ENCODE assay signal across 26 mouse cellular contexts in the genomic region with DNA sequence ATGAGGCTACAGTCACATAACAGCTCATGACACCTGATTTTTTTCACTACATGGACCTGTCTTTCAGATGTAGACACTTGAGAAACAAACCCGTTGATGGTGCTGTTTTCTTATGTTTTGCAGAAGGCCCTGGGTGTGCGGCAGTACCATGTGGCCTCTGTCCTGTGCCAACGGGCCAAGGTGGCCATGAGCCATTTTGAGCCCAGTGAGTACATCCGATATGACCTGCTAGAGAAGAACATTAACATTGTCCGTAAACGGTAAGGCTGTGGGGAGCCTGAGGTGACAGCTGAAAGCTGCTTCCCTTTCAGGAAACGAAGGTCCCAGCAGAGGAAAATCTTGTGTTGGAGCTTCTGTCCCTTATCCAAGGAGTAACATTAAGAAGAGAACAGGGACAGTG. TPM values are rescaled to one million over a fixed set of nuclear protein-coding genes. Genes with fewer than 3 reads are reported as not detected.
DNase-seq lines count a peak whose midpoint lies in the region; ATAC-seq and TF ChIP-seq lines count a peak whose summit lies in the region.
"Had no signal": no experiment of that assay in that cellular context is flagged by ENCODE, and none has a peak within 500 bp of the region (broad histone marks: within the 10 kb centered on the region; RNA-seq: fewer than 3 reads in every experiment).

No protein-coding gene starts in this region.

- H3K9ac ChIP-seq in liver, embryonic 12.5 days: no peak overlapping the region
- no peak overlapping the region for H3K9ac ChIP-seq in forebrain, embryonic 12.5 days
- H3K9ac ChIP-seq: embryonic facial prominence, embryonic 12.5 days; kidney, embryonic 15.5 days; limb, embryonic 13.5 days; neural tube, embryonic 15.5 days; stomach, embryonic 15.5 days had no signal

- peak; percentile 78 for DNase-seq in gastrocnemius, adult 18-20 months (ENCODE audit: low spot score)
- no peak for DNase-seq in gastrocnemius, postnatal 4 days (ENCODE audit: low spot score in 2 of 2)
- no peak for DNase-seq in layer of hippocampus, adult 2 months (ENCODE audit: low spot score in 2 of 2)
- no peak for DNase-seq in layer of hippocampus, postnatal 25 days (ENCODE audit: extremely low spot score in 1 of 2, low spot score in 1 of 2)
- peak; percentile 82 for DNase-seq in cerebellum, adult 9-11 months
- no peak for DNase-seq in spleen, adult 12 weeks (ENCODE audit: low spot score)
- DNase-seq: adrenal gland, postnatal 14 days; kidney, postnatal 4 days; lung, adult 2 months; lung, postnatal 36 days; thymus, adult 18-20 months had no signal

- H3K9me3 ChIP-seq in liver, embryonic 12.5 days (replicated peaks): no peaks in the 10 kb centered on the region
- H3K9me3 ChIP-seq in forebrain, embryonic 12.5 days: no peaks in the 10 kb centered on the region
- H3K9me3 ChIP-seq: embryonic facial prominence, embryonic 12.5 days; G1E; kidney, embryonic 15.5 days; limb, embryonic 13.5 days; neural tube, embryonic 15.5 days; stomach, embryonic 15.5 days had no signal

- TF ChIP-seq CTCF in layer of hippocampus, adult 2 months (conservative IDR thresholded peaks at IDR 0.05): no peak

- H3K27me3 ChIP-seq in liver, embryonic 12.5 days (replicated peaks): no peaks in the 10 kb centered on the region
- no peaks in the 10 kb centered on the region for H3K27me3 ChIP-seq in forebrain, embryonic 12.5 days
- H3K27me3 ChIP-seq: embryonic facial prominence, embryonic 12.5 days; kidney, embryonic 15.5 days; limb, embryonic 13.5 days; neural tube, embryonic 15.5 days; stomach, embryonic 15.5 days had no signal

- no peak overlapping the region for H3K4me2 ChIP-seq in liver, embryonic 12.5 days
- H3K4me2 ChIP-seq in forebrain, embryonic 12.5 days: no peak overlapping the region
- H3K4me2 ChIP-seq: embryonic facial prominence, embryonic 12.5 days; kidney, embryonic 15.5 days; limb, embryonic 13.5 days; neural tube, embryonic 15.5 days; stomach, embryonic 15.5 days had no signal

- WGBS in liver, embryonic 12.5 days (ENCODE audit: insufficient replicate concordance): 89% methylated on average over 7 of the region's 7 CpGs
- 94% methylated on average over 7 of the region's 7 CpGs for WGBS in forebrain, embryonic 12.5 days

- peak overlapping the region; percentile 16; the same call in 1 of the 2 replicates for H3K27ac ChIP-seq in layer of hippocampus, adult 2 months
- 0 out of 2 replicates have a peak overlapping the region, but pooled peaks have one; percentile 96 for H3K27ac ChIP-seq in liver, embryonic 12.5 days
- no peak overlapping the region for H3K27ac ChIP-seq in forebrain, embryonic 12.5 days
- H3K27ac ChIP-seq: embryonic facial prominence, embryonic 12.5 days; kidney, embryonic 15.5 days; limb, embryonic 13.5 days; neural tube, embryonic 15.5 days; stomach, embryonic 15.5 days had no signal

- no peak for ATAC-seq in liver, embryonic 12.5 days
- no peak for ATAC-seq in forebrain, embryonic 12.5 days (ENCODE audit: low FRiP score)
- ATAC-seq: activated CD4-positive, CD25-positive, alpha-beta regulatory T cell, adult 4 months; forebrain, embryonic 14.5 days; hindbrain, embryonic 16.5 days; intestine, embryonic 16.5 days; midbrain, embryonic 16.5 days had no signal

- H3K4me1 ChIP-seq in liver, embryonic 12.5 days: peaks cover 42% of the 10 kb centered on the region
- H3K4me1 ChIP-seq in forebrain, embryonic 12.5 days: no peaks in the 10 kb centered on the region
- H3K4me1 ChIP-seq: embryonic facial prominence, embryonic 12.5 days; limb, embryonic 13.5 days; neural tube, embryonic 15.5 days; stomach, embryonic 15.5 days had no signal

- H3K4me3 ChIP-seq in layer of hippocampus, adult 2 months: no peak overlapping the region
- H3K4me3 ChIP-seq in liver, embryonic 12.5 days: no peak overlapping the region
- H3K4me3 ChIP-seq in forebrain, embryonic 12.5 days (replicated peaks): no peak overlapping the region
- H3K4me3 ChIP-seq: embryonic facial prominence, embryonic 12.5 days; erythroblast, embryonic 14.5 days; kidney, embryonic 15.5 days; limb, embryonic 13.5 days; neural tube, embryonic 15.5 days; stomach, embryonic 15.5 days had no signal

- peaks cover 79% of the 10 kb centered on the region for H3K36me3 ChIP-seq in liver, embryonic 12.5 days
- H3K36me3 ChIP-seq in forebrain, embryonic 12.5 days (replicated peaks): peaks cover 59% of the 10 kb centered on the region

RNA-seq across cellular contexts. Expression of gene Aco2, which starts 17.1 kb away (rescaled TPM):
- 1,000 to 10,000 TPM; 1,165 to 1,199 TPM for total RNA-seq in gastrocnemius, adult 18-20 months (2021)
- 100 to 1,000 TPM; 650 to 720 TPM for total RNA-seq in gastrocnemius, postnatal 4 days (2021)
- total RNA-seq in layer of hippocampus, adult 2 months (2021): 100 to 1,000 TPM; 442 to 446 TPM
- total RNA-seq in layer of hippocampus, postnatal 25 days (2021): 100 to 1,000 TPM; 475 to 495 TPM
- 131 and 132 TPM in 2 replicates for polyA plus RNA-seq in liver, embryonic 12.5 days (2016; fragmentation: Nextera tagmentation; extraction: Ambion mirVana)
- polyA plus RNA-seq in forebrain, embryonic 12.5 days (2016; fragmentation: Nextera tagmentation; extraction: Ambion mirVana): 184 and 185 TPM in 2 replicates

RNA-seq across cellular contexts. Expression of gene Phf5a, which starts 17.5 kb away (rescaled TPM):
- 10 to 100 TPM; 35.5 to 35.7 TPM for total RNA-seq in gastrocnemius, adult 18-20 months (2021)
- 10 to 100 TPM; 48.9 to 55.8 TPM for total RNA-seq in gastrocnemius, postnatal 4 days (2021)
- 10 to 100 TPM; 33.0 to 36.8 TPM for total RNA-seq in layer of hippocampus, adult 2 months (2021)
- total RNA-seq in layer of hippocampus, postnatal 25 days (2021): 10 to 100 TPM; 32.6 to 40.0 TPM
- 140 and 145 TPM in 2 replicates for polyA plus RNA-seq in liver, embryonic 12.5 days (2016; fragmentation: Nextera tagmentation; extraction: Ambion mirVana)
- polyA plus RNA-seq in forebrain, embryonic 12.5 days (2016; fragmentation: Nextera tagmentation; extraction: Ambion mirVana): 138 and 140 TPM in 2 replicates

RNA-seq across cellular contexts. Expression of gene Tob2, which starts 30.6 kb away (rescaled TPM):
- 100 to 1,000 TPM in 1 of 2 experiments, 10 to 100 TPM in 1; 89.1 to 174 TPM for total RNA-seq in gastrocnemius, adult 18-20 months (2021)
- total RNA-seq in gastrocnemius, postnatal 4 days (2021): 10 to 100 TPM; 34.5 to 44.1 TPM
- 10 to 100 TPM; 28.6 to 38.4 TPM for total RNA-seq in layer of hippocampus, adult 2 months (2021)
- total RNA-seq in layer of hippocampus, postnatal 25 days (2021): 10 to 100 TPM; 27.7 to 34.1 TPM
- 12.8 and 14.5 TPM in 2 replicates for polyA plus RNA-seq in liver, embryonic 12.5 days (2016; fragmentation: Nextera tagmentation; extraction: Ambion mirVana)
- polyA plus RNA-seq in forebrain, embryonic 12.5 days (2016; fragmentation: Nextera tagmentation; extraction: Ambion mirVana): 24.4 and 24.8 TPM in 2 replicates

RNA-seq across cellular contexts. Expression of gene Polr3h, which starts 36.9 kb away (rescaled TPM):
- 1 to 10 TPM; 5.8 to 7.2 TPM for total RNA-seq in gastrocnemius, adult 18-20 months (2021)
- total RNA-seq in gastrocnemius, postnatal 4 days (2021): 10 to 100 TPM; 14.1 to 16.5 TPM
- total RNA-seq in layer of hippocampus, adult 2 months (2021): 10 to 100 TPM; 44.8 to 51.4 TPM
- total RNA-seq in layer of hippocampus, postnatal 25 days (2021): 10 to 100 TPM; 48.0 to 52.8 TPM
- 87.2 and 96.3 TPM in 2 replicates for polyA plus RNA-seq in liver, embryonic 12.5 days (2016; fragmentation: Nextera tagmentation; extraction: Ambion mirVana)
- 69.8 and 75.6 TPM in 2 replicates for polyA plus RNA-seq in forebrain, embryonic 12.5 days (2016; fragmentation: Nextera tagmentation; extraction: Ambion mirVana)

RNA-seq across cellular contexts. Expression of gene Csdc2, which starts 47.4 kb away (rescaled TPM):
- total RNA-seq in gastrocnemius, adult 18-20 months (2021): 1 to 10 TPM; 1.0 to 1.5 TPM
- 1 to 10 TPM; 9.1 to 9.4 TPM for total RNA-seq in gastrocnemius, postnatal 4 days (2021)
- 10 to 100 TPM; 75.2 to 81.8 TPM for total RNA-seq in layer of hippocampus, adult 2 months (2021)
- total RNA-seq in layer of hippocampus, postnatal 25 days (2021): 10 to 100 TPM; 89.9 to 90.2 TPM
- polyA plus RNA-seq in liver, embryonic 12.5 days (2016; fragmentation: Nextera tagmentation; extraction: Ambion mirVana): 1.8 and 2.5 TPM in 2 replicates
- polyA plus RNA-seq in forebrain, embryonic 12.5 days (2016; fragmentation: Nextera tagmentation; extraction: Ambion mirVana): 35.8 and 39.9 TPM in 2 replicates
- total RNA-seq: G1E; hematopoietic stem cell, adult 5-6 weeks had no signal
- polyA plus RNA-seq: activated CD4-positive, CD25-positive, alpha-beta regulatory T cell, adult 4 months; erythroblast, embryonic 14.5 days; G1E had no signal

Comparison
In these comparisons a context has a peak if more than half of its experiments do, and no peak if none do; other contexts are left out.
1. DNase-seq: peak in gastrocnemius, adult 18-20 months (single experiment) and cerebellum, adult 9-11 months (single experiment); none in gastrocnemius, postnatal 4 days (0 of 2), layer of hippocampus, adult 2 months (0 of 2), layer of hippocampus, postnatal 25 days (0 of 2) and spleen, adult 12 weeks (single experiment).